Mouse (Mus musculus) T-helper 17 cell (primary cell): ENCODE measurements around the gene Afmid.

Experiments used
- in situ Hi-C, 2 experiments: fragments of 300-600 bp; cut with MboI, MseI; formaldehyde crosslinking; loops; 1 replicate in 1 of 2; 2 replicates in 1 of 2; pipeline ENCODE4 v1.15.1; 2025; ENCODE audit warnings: high pct_unique_total_duplicates in 2 of 2

Gene Afmid

GRCm38 (mm10) chr11:117825333-117826101, at the start of gene Afmid, which contains the start of gene Tk1:
Gene Afmid, plus strand, starts transcription at chr11:117825924.
Gene Tk1, minus strand, starts transcription at chr11:117826092.
- in situ Hi-C loops: no loop called here

DNA sequence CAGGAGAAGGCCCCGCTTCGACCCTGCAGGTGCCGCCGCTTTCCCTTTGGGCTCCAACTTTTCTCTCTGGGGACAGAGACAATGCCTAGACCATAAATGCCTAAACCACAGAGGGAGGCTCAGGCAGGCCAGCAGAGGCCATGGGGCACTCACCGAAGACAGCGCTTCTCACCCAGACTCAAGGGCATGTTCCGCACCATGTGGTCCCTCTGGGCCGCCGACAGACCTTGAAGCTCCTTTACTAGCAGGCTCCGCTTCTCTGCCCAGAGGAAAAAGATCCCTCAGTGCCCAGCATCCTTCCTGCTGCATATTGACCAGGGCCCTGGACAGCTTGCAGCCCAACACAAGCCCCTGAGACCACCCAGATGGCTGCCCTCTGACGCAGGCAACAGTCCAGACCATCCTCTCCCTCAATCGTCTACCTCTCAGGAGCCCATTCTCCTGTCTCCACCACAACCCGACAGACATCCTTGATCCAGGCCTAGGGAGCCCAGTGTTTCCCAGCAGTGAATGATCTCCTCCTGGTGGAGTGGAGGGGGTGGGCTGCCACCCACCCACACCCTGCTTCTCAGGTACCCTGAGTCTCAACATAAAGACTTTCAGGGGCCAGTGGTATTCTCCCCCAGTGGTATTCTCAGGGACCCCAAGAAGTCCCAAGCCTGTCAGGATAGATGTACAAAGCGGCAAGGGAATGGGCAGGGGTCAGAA, 49.5 kb upstream of the Afmid start:
- in situ Hi-C loops: no loop called here

- in situ Hi-C loops: no loop called here
These were observed 48.6 kb upstream of the Afmid start for GRCm38 (mm10) chr11:117777111-117777510.

- in situ Hi-C loops: no loop called here
These were observed 47.7 kb upstream of the Afmid start for GRCm38 (mm10) chr11:117778031-117778430.

GRCm38 (mm10) chr11:117778851-117779433, 46.8 kb upstream of the Afmid start:
- in situ Hi-C loops: no loop called here

DNA sequence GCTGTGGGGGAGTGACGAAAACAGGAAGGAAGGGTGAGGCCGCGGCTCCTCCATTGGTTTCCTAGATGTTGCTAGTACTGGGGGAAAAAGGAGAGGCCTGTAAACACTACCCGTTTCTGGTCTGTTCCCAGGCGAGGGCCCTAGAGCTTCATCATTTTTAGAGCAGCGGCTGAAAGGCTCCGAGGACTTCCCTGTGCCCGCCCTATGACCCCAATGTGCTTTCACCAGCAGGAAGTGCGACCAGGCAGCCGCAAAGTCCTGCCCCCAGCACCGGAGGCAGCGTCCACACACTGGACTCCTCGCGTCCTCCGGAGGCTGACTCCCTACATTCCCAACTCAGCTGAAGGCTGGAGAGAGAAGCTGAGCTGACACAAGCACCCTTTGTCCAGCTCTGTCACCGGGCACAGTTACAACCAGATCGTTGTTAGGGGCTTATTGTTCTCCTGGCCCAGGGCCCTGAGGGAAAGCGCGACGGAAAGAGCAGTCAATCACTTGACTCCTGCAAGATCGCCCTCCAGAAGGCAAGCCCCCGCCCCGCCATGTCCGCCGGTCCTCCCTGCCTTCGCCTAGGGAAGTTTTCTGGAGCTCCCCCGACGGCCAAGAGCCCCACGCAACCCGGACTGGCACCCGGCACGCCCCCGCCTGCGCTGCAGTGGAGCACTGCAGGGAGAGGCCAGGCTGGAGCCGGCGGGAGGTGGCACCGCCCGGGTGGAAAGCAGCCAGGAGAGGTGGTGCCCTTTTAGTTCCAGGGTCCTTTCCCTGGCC, 46.1 kb upstream of the Afmid start:
- in situ Hi-C loops: loop anchor here in 1 of 2 experiments (10.0 kb wide), 1 partner anchor 185 kb away; no protein-coding TSS in a partner anchor

DNA sequence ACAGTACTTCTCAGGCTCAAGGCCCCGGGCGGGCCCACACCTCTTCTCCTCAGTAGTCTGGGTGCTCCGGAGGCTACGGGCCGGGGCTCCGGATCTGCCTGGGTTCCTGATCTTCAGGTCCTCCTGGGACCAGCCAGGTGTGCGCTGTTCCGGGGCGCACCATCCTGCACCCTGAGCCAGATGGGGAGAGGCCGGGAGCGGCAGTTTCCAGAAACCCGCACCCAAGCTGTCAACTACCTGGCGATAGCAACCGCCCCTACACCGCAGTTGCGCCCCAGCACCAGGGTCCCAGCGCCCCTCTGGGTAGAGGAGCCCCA, 45.6 kb upstream of the Afmid start:
- in situ Hi-C loops: loop anchor here in 1 of 2 experiments (10.0 kb wide), 1 partner anchor 185 kb away; no protein-coding TSS in a partner anchor

DNA sequence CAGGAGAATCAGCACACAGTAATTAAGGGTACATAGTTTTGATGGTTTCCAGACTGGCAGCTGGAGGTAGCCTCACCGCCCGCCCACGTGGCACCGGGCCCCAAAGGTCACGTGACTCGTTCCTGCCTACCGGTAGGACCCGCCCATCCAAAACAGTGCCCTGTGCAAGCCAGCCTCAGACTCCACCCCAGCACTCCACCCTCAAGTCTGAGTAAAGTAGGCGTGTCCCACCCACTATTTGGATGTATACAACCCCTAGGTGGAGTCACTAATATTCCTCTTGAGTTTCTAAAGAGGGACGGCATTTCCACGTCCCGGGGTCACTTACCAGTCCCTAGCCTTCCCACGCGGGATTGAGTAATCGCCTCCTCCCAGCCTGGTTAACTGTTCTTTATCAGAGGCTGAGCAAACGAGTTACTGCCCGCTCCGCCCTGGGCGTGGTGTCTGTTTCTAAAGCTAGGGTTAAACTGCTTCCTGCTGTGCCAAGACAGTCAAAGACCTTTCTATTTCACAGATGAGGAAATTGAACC, 45.1 kb upstream of the Afmid start:
- in situ Hi-C loops: loop anchor here in 1 of 2 experiments (10.0 kb wide), 1 partner anchor 184 kb away; no protein-coding TSS in a partner anchor

GRCm38 (mm10) chr11:117781199-117781821, 44.4 kb upstream of the Afmid start:
- in situ Hi-C loops: loop anchor here in 1 of 2 experiments (10.0 kb wide), 1 partner anchor 183 kb away; no protein-coding TSS in a partner anchor

DNA sequence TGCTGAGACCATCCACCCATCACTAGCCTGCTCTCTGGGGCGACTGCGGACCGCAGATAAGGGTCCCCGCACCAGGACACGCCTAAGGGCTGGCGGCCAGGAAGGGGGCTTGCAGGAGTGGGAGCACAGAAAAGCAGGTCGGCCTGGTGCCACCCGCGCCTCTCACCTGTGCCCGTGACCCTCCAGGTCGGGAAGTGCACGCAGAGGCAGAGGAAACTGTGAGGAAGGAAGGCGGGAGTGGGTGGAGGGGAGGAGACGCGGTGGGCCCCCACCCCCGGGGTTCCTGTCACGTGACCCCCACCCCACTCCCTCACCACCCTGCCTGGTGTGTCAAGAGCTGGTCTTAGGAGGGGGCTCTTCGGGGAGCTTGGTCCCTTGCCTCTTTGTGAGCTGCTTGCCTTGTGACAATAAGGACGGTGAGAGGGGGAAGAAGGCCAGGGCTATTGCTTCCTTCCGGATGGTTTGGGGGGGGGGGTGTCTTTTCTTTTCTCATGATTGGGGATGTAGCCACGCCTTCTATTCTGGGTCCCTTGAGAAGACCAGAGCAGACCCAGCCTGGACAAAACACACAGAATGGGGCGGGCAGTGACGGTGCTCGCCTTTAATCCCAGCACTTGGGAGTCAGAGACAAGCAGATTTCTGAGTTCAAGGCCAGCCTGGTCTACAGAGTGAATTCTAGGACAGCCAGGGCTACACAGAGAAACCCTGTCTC, 43.6 kb upstream of the Afmid start, which contains the start of the genes Tmc8 and Tmc6:
Gene Tmc8, plus strand, starts transcription at position 84 of the 712 bp plus-strand sequence.
Gene Tmc6, minus strand, starts transcription at position 206 of the 712 bp plus-strand sequence.
- in situ Hi-C loops: loop anchor here in 1 of 2 experiments (10.0 kb wide), 1 partner anchor 183 kb away; no protein-coding TSS in a partner anchor

DNA sequence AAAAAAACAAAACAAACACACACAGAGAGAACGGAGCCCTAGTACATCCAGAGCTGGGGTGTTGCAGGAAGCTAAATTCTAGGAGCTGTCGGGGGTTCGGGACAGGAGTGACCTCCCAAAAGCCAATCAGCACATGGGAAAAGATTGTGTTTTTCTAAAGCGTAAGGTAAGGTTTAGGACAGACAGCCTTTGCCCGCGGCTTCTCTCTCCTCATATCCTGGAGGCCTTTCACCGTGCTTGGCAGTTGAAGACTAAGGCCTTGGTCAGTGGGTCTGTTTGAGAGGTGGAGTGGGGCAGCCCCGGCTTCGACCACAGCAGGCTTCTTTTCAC, 43.1 kb upstream of the Afmid start:
- in situ Hi-C loops: loop anchor here in 1 of 2 experiments (10.0 kb wide), 1 partner anchor 182 kb away; no protein-coding TSS in a partner anchor

DNA sequence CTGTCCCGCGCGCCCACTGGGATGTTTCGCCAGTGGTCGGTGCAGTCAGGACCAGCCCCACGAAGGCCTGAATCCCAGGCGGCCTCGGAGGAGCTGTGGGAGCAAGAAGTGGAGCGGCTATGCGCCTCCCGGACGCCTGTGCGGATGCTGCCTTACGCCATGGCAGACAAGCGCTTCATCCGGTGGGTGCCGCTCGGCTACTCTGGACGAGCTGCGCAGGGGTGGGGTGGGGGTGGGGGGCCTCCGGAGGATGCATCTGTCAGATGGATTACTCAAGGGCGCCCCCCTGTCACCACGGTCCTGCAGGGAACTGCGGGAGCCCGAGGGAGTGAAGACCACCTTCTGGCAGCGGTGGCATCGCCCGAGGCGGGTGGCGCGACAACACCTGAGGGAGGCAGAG, 42.6 kb upstream of the Afmid start:
- in situ Hi-C loops: loop anchor here in 1 of 2 experiments (10.0 kb wide), 1 partner anchor 182 kb away; no protein-coding TSS in a partner anchor

DNA sequence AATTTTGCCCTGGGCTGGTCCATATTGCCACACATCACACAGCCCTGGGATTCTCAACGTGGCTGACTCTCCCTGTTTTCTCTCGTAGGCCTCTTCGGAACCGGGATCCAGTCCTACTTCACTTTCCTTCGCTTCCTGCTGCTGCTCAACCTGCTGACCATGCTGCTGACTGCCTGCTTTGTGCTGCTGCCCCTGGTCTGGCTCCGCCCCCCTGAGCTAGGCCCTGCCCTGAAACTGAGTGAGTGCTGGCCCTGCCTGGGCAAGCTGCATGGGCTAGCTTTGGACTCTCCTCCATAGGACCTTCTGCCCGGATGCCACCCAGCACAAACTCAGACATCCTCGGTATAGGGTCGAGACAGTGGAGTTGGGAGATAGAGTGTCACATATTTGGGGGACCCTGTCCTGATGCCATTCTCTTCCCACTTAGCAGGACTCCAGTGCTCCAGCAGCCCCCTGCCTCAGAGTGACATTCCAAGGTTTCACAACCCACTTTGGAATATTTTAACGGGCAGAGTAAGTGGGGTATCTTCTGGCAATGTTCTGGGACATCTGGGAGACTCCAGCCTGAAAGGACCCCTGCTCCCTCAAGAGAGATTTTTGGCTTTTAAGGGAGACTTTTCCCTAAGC, 41.9 kb upstream of the Afmid start:
- in situ Hi-C loops: loop anchor here in 1 of 2 experiments (10.0 kb wide), 1 partner anchor 181 kb away; no protein-coding TSS in a partner anchor

DNA sequence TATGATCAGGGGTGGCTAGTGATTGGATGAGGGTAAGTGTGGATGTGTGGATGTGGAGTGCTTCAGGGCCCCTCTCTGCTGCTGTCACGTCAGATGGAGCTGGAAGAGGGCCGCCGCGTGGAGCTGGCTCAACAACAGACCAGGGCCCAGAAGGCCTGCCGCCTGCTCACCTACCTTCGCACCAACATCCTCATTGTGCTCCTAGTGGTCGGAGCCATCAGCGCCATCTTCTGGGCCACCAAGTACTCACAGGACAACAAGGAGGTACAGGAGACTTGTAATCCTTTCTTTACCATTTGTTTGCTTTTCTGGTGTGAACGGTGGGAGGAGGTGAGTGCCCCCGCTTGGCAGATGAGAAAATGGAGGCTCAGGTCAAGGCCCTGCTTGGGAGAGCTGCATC, 39.4 kb upstream of the Afmid start:
- in situ Hi-C loops: loop anchor here in 1 of 2 experiments (10.0 kb wide), 1 partner anchor 179 kb away; no protein-coding TSS in a partner anchor

DNA sequence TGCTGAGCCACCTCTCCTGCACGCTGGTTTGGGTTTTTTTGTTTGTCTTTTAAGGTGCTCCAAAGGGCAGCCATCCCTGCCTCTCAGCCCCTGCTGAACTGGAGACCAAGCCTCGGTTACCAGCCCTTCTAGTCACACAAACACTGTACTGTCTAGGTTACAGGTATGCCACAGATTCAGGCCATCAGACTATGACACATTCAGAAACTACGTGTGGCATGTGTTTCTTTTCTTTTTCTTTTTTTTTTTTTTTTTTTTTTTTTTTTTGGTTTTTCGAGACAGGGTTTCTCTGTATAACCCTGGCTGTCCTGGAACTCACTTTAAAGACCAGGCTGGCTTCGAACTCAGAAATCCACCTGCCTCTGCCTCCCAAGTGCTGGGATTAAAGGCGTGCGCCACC, 37.2 kb upstream of the Afmid start:
- in situ Hi-C loops: loop anchor here in 1 of 2 experiments (10.0 kb wide), 1 partner anchor 176 kb away; no protein-coding TSS in a partner anchor

- in situ Hi-C loops: no loop called here
These were observed 35.4 kb upstream of the Afmid start for GRCm38 (mm10) chr11:117790286-117790685.

GRCm38 (mm10) chr11:117790703-117791440, 34.9 kb upstream of the Afmid start:
- in situ Hi-C loops: no loop called here

DNA sequence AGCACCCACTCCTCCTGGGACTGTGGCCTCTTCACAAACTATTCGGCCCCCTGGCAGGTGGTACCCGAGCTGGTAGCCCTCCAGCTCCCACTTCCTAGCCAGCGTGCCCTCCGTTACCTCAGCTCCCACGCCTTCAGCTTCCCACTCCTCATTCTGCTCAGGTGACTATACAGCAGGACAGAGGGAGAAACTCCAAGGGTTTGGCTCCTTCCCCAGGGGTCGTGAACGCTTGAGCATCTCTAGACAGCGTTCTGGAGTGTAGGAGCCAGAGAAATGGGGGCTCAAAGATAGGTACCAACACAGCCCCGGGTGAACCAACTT, 34.3 kb upstream of the Afmid start:
- in situ Hi-C loops: no loop called here
